ENCODE assay signal across 8 mouse cellular contexts in the genomic region with DNA sequence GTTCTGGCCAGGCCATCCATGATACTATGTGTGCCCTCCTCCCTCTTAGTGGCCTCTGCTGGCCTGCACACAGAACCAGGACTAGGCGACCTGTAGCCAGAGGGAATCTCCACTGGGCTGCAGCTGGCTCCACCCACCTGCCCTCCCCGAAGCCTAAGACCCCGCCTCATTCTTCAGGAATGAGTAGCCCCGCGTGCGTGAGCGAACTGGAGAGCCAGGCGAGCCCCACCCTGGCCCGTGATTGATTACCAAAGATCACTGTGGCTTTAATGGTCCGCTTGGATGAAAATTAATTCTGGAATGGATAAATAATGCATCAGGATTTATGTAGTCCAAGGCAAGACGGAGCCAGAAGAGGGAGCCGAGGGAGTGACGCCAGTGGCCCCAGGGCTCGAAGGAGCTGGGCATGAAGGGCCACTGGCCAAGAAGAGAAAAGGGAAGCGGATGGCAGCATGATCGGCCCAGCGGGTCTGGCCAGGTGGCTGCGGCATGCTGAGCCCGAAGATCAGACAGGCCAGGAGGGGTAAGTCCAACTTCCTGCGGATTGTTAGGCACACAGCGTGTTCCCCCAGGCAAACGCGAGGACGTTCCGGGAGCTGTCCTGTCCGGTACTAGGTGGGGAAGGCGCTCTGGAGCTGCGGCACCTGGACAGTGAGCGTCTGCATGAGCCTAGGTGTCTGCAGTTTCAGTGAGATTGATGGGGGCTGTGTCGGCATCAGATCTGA. TPM values are rescaled to one million over a fixed set of nuclear protein-coding genes. Genes with fewer than 3 reads are reported as not detected.
DNase-seq lines count a peak whose midpoint lies in the region; ATAC-seq and TF ChIP-seq lines count a peak whose summit lies in the region.

No protein-coding gene starts in this region.

- WGBS in hindbrain, embryonic 15.5 days = 1% methylated on average over 30 of the region's 30 CpGs
- WGBS in liver, embryonic 13.5 days (ENCODE audit: insufficient replicate concordance) = 4% methylated on average over 30 of the region's 30 CpGs

- ATAC-seq in cerebellum, adult (ENCODE audit: insufficient number of reproducible peaks, low FRiP score, low TSS enrichment) = peak; percentile 42; the same call in 1 of the 2 replicates
- peak; percentile 56; the same call in 1 of the 2 replicates for ATAC-seq in hindbrain, embryonic 15.5 days (ENCODE audit: low FRiP score, low read depth)
- no peak for ATAC-seq in liver, embryonic 13.5 days (ENCODE audit: low read depth)

- intact Hi-C loops in gastrocnemius, adult 2 months (cut with DNase I) = no loop called here

- H3K9ac ChIP-seq in hindbrain, embryonic 15.5 days = peak overlapping the region; percentile 27; the same call in 1 of the 2 replicates
- no peak overlapping the region for H3K9ac ChIP-seq in liver, embryonic 13.5 days

- peak overlapping the region; percentile 45 for H3ac ChIP-seq in myocyte (ENCODE audit: control insufficient read depth, insufficient read length)

- H3K9me3 ChIP-seq in hindbrain, embryonic 15.5 days = no peaks in the 10 kb centered on the region
- no peaks in the 10 kb centered on the region for H3K9me3 ChIP-seq in liver, embryonic 13.5 days (replicated peaks)

- H3K27ac ChIP-seq in gastrocnemius, adult 2 months = peak overlapping the region; percentile 68
- H3K27ac ChIP-seq in hindbrain, embryonic 15.5 days (replicated peaks) = no peak overlapping the region
- H3K27ac ChIP-seq in liver, embryonic 13.5 days = no peak overlapping the region

- peak; percentile 78 for TF ChIP-seq POLR2A in myocyte (IDR thresholded peaks at IDR 0.05; ENCODE audit: insufficient read length, low read depth)

- no peaks in the 10 kb centered on the region for H3K36me3 ChIP-seq in hindbrain, embryonic 15.5 days
- H3K36me3 ChIP-seq in liver, embryonic 13.5 days = no peaks in the 10 kb centered on the region
- H3K36me3 ChIP-seq in myocyte (ENCODE audit: control insufficient read depth, insufficient read depth) = peaks cover 10% of the 10 kb centered on the region

- H3K4me1 ChIP-seq in hindbrain, embryonic 15.5 days (replicated peaks) = peaks cover 13% of the 10 kb centered on the region
- peaks cover 2% of the 10 kb centered on the region; the same call in 1 of the 2 replicates for H3K4me1 ChIP-seq in liver, embryonic 13.5 days (replicated peaks)

- H3K79me2 ChIP-seq in myocyte (ENCODE audit: control insufficient read depth, insufficient read depth) = peaks cover 52% of the 10 kb centered on the region

- DNase-seq in cerebellum, postnatal 4 days (ENCODE audit: low spot score in 2 of 2) = no peak
- peak; percentile 45 for DNase-seq in cerebellum, adult 9-10 months
- DNase-seq in gastrocnemius, adult 2 months = peak; percentile 77
- no peak for DNase-seq in liver, embryonic 13.5 days
- DNase-seq in spleen, postnatal 14 days (ENCODE audit: low spot score in 2 of 2) = no peak

- TF ChIP-seq CTCF in gastrocnemius, adult 2 months (IDR thresholded peaks at IDR 0.05) = no peak

- H3K27me3 ChIP-seq in hindbrain, embryonic 15.5 days = peaks cover 4% of the 10 kb centered on the region; the same call in 1 of the 2 replicates
- H3K27me3 ChIP-seq in liver, embryonic 13.5 days = peaks cover 25% of the 10 kb centered on the region
- H3K27me3 ChIP-seq in myocyte (ENCODE audit: control insufficient read depth, insufficient read depth, insufficient read length) = no peaks in the 10 kb centered on the region

- peak overlapping the region; percentile 87 for H3K4me2 ChIP-seq in hindbrain, embryonic 15.5 days
- H3K4me2 ChIP-seq in liver, embryonic 13.5 days = peak overlapping the region; percentile 59
- H3K4me2 ChIP-seq in myocyte (ENCODE audit: low read depth) = peak overlapping the region; percentile 72

- peak overlapping the region; percentile 69 for H3K4me3 ChIP-seq in gastrocnemius, adult 2 months
- peak overlapping the region; percentile 40 for H3K4me3 ChIP-seq in hindbrain, embryonic 15.5 days
- peak overlapping the region; percentile 36 for H3K4me3 ChIP-seq in liver, embryonic 13.5 days (replicated peaks)
- H3K4me3 ChIP-seq in myocyte = peak overlapping the region; percentile 93

TF ChIP-seq in myocyte, 11 proteins besides CTCF, POLR2A, EP300 and RAD21:
- TF ChIP-seq MYOG (IDR thresholded peaks at IDR 0.05; ENCODE audit: control insufficient read depth in 1 of 3, insufficient read depth in 1 of 3, insufficient read length in 2 of 3, low read depth in 2 of 3) (peak in 1 of 3 experiments; percentile 71), SRF (IDR thresholded peaks at IDR 0.05; ENCODE audit: control insufficient read depth, insufficient read length, low read depth) (no peak), CEBPB (IDR thresholded peaks at IDR 0.05; ENCODE audit: insufficient read depth, poor library complexity, severe bottlenecking) (no peak), E2F4 (IDR thresholded peaks at IDR 0.05; ENCODE audit: insufficient read depth) (no peak), MAX (IDR thresholded peaks at IDR 0.05; ENCODE audit: low read depth) (no peak), MYOD1 (IDR thresholded peaks at IDR 0.05; ENCODE audit: control insufficient read depth in 1 of 3, insufficient read length in 2 of 3, low read depth in 2 of 3) (peak in 2 of 3 experiments; percentile 44 to 71), POLR2AphosphoS2 (IDR thresholded peaks at IDR 0.05; ENCODE audit: insufficient read length, low read depth) (no peak), TCF3 (IDR thresholded peaks at IDR 0.05; ENCODE audit: insufficient read length, low read depth) (no peak)

RNA-seq across cellular contexts. Expression of a gene that starts 36.6 kb away (rescaled TPM):
- 1 to 10 TPM in 1 of 2 experiments, under 1 TPM in 1; 0.97 to 1.2 TPM for total RNA-seq in gastrocnemius, adult 2 months (2021)
- 2.6 and 2.9 TPM in 2 replicates for polyA plus RNA-seq in hindbrain, embryonic 15.5 days (2015; fragmentation: Nextera tagmentation; extraction: Ambion mirVana)
- polyA plus RNA-seq in liver, embryonic 13.5 days (2015; fragmentation: Nextera tagmentation; extraction: Ambion mirVana) = 2.8 and 3.6 TPM in 2 replicates
- 53.3 TPM for polyA plus RNA-seq in myocyte (2012; fragmentation: generic; extraction: Trizol)

Comparison
In these comparisons a context has a peak if more than half of its experiments do, and no peak if none do; other contexts are left out.
1. DNase-seq: peak in cerebellum, adult 9-10 months (single experiment) and gastrocnemius, adult 2 months (single experiment); none in cerebellum, postnatal 4 days (0 of 2), liver, embryonic 13.5 days (single experiment) and spleen, postnatal 14 days (0 of 2).
2. H3K4me3 ChIP-seq: peak in every context shown above with its lines; median percentile 93 in myocyte; 69 in gastrocnemius, adult 2 months; 40 in hindbrain, embryonic 15.5 days; 36 in liver, embryonic 13.5 days.
3. RNA of a gene that starts 36.6 kb away (polyA plus RNA-seq): 53.3 TPM in myocyte (single experiment); 2.8 to 3.6 TPM in liver, embryonic 13.5 days and 2.6 to 2.9 TPM in hindbrain, embryonic 15.5 days; every median in the first group is over 10 times any median in the second.
4. Peak in every context shown above with its lines, with median percentiles within 50 percentile points of each other: H3K4me2 ChIP-seq.